Mouse (Mus musculus): ENCODE data around the gene Snx1.

Snx1 gene

GRCm38 (mm10) chr9:66084171-66084570, 42.2 kb downstream of the Snx1 start:
- no peak for DNase-seq

- no peak for DNase-seq
These were observed 44.4 kb downstream of the Snx1 start for GRCm38 (mm10) chr9:66081999-66082398.

- no peak for DNase-seq
These were observed 45.5 kb downstream of the Snx1 start for GRCm38 (mm10) chr9:66080804-66081459.

DNA sequence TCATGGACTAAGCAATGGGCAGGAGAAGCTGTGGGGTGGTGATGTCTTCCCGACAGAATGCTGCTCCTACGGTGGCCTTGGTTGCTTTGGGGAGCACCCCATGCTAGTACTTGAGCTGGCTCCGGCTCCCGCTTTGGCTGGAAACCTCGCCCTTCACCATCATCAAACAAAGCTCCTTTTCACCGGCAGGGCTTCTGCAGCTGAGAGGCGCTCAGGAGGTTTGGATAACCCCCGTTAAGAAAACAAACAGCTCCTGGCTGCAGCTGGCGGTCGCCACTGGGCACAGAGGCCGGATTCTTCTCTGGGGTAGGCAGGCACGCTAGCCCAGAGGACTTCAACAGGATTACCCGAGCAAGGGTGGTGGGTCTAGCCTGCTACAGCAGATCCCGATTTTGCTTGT, 47.9 kb downstream of the Snx1 start:
- no peak for DNase-seq

GRCm38 (mm10) chr9:66078072-66078471, 48.3 kb downstream of the Snx1 start:
- no peak for DNase-seq

GRCm38 (mm10) chr9:66072754-66073153, 53.6 kb downstream of the Snx1 start:
- DNase-seq, result no peak

- DNase-seq, result no peak
These were observed 56.2 kb downstream of the Snx1 start for GRCm38 (mm10) chr9:66070151-66070550.

DNA sequence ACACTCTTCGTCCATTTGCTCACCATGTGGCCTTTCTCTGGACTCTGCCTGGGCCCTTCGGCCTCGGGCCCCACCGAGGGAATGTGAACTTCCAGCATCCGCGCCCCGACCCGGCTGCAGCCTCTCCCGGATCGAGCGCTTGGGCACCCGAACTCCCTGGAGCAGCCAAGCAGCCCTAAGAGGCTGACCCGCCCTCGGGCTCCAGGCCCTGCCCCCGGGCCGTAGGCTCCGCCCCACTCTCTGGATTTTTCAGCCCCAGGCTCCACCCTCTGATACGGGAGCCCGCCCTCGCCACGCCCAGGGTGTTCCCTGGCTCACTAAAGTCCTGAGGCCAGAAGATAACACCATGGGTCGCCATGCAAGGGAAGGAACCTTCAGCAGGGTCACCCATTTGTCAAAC, 56.8 kb downstream of the Snx1 start, which contains the start of gene Snx22:
TSS of gene Snx22 (minus strand) at position 137 of the 400 bp plus-strand sequence.
- peak; percentile 77 for DNase-seq

DNA sequence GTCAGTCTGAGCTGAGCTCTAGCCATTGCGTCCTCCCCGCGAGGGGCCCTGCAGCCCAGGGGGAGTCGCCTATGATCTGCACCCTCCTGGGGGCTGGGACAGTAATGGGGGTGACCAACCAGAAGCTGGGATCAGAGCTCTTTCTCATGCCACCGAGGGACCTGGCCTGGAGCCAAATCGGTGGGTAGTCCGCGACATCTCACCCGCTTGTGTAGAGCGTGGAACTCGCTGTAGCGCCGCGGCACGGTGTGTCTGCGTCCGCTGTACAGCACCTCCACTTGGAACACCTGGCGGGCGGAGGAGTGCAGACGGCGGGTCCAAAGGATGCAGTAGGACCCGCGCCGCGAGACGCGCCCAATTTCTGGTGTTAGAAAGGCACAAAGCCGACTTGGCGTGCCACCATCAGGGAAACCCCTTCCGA, 57.4 kb downstream of the Snx1 start:
- DNase-seq, result no peak

DNA sequence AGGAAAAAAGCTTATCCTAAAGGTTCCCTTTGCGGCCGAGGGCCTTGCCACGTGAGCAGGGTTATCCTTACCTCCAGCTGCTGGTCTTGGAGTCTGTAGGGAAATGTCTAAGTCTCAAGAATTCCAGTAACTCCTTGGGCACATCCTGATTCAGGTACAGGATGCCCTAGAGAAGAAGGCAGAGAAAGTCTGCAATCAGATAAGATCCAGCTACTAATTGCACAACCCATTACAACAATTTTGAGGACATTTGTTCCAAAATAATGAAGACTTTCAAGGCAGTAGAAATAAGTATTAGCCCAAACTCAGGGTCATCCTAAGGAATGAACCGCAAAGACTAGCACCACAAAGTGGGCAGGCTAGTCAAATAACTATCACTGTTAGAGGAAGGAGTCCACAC, 58.3 kb downstream of the Snx1 start:
- no peak for DNase-seq

DNA sequence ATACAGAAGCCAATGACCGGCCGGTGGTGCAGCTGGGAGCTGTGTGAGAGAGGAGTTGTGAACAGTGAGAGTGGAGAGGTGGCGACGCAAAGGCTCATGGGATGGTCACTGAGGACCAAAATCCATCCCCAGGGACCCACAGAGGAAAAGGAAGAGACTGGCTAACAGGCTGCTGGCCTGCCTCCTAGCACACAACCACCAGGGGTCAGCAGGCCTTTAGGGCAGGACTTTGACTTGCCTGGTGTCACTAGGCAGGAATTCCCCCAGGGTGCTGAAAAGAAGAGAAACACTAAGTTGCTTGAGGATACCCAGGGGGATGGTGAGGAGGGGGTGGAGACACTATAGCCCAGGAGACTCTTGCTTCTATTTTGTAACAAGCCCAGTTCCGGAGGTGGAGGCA, 58.8 kb downstream of the Snx1 start:
- peak; percentile 39 for DNase-seq

DNA sequence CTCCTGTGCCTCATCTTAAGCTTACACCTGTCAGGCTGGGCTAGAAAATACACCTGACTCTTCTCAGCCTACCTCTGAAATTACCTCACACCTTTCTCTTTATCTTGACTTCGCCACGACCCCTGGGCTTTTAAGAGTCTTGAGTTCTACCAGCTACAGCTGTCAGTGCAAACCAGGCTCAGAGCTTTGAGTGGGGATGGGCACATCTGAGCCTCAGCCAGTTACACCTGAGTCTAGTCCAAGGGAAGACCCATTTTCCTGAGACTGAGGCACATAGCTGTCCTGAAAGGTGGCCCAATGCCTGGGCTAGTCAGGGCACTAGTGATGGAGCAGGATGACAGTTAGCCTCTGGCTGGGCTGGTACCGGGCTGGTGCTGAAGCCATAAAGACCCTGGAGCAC, 59.6 kb downstream of the Snx1 start:
- no peak for DNase-seq

DNA sequence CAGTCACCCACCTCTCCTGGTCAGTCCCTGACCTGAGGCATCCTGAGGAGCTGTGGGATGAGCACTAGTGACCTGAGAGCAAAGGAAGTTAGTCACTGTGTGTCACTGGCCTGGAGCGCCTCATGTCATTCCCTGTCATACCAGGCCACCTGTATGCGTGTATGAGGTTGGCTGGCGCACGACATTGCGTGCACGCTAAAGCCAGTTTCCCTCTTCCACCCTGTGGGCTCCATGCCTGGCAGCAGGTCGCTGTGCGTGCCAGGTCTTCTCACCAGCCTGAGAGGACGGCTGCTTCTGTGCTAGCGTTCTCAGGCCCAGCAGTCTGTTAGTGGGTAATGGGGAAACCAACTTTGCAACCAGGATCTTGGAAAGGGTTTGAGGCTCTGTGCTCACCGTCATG, 62.1 kb downstream of the Snx1 start:
- DNase-seq, result no peak

DNA sequence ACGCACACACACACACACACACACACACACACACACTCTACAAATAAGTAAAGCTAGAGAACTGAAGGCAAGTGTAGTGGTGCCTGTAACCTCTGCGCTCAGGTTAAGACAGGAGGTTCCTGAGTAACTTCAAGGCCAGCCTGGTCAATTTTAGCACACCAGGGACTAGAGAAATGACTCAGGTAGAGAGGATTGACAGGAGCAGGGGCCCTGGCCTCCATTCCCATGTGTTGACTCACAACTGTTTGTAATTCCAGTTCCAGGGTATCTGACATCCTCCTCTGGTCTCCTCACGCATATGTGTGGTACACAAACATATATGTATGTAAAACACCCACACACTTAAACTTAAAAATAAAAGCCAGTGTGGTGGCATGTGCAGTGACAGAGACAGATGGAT, 62.9 kb downstream of the Snx1 start:
- no peak for DNase-seq

GRCm38 (mm10) chr9:66061656-66062055, 64.7 kb downstream of the Snx1 start:
- no peak for DNase-seq

- DNase-seq, result no peak
These were observed 65.4 kb downstream of the Snx1 start for GRCm38 (mm10) chr9:66060986-66061385.

GRCm38 (mm10) chr9:66060308-66060647, 66.1 kb downstream of the Snx1 start:
- DNase-seq, result no peak

DNA sequence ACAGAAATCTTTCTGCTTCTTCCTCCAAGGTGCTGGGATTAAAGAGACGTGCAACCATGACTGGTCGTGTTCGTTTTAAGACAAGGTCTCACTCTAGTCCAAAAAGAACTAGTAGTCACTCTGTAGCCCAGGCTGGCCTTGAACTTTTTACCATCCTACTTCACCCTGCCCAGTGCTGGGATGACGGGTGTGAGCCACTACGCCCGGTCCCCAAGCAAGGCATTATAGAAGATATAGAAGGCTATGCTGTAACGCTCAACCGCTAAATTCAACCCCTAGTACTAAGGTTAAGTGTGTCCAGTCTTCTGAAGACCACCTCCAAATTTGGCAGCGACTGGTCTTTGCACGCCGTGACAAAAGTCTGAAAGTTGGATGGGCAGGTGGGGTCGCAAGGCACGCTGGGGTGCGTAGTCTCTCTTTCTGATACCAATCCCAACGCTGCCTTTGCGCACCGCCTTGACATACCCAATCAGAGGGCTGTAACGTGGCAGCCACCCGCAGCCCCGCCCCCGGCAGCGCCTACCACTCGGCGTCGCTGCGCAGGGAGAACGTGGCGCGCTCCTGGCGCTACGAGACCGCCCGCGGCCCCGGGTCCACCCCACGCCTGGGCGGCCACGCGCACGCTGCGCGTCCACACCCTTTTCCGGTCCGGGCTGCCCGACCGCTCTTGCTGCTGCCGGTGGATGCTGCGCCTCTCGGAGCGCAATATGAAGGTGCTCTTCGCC, 66.6 kb downstream of the Snx1 start, which contains the start of gene Ppib:
TSS of gene Ppib (plus strand) at position 640 of the 725 bp plus-strand sequence.
- DNase-seq, result peak; percentile 98

DNA sequence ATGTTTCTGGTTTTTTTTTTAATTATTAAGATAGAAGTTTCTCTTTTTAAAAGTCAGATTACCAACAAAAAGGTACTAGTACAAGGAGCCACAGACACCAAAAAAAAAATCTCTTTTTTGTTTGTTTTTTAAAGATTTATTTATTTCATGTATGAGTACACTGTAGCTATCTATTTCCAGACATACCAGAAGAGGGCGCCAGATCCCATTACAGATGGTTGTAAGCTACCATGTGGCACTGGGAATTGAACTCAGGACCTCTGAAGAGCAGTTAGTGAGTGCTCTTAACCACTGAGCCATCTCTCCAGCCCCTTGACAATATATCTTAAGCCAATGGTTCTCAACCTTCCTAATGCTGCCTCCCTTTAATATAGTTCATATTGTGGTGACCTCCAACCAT, 72.8 kb downstream of the Snx1 start:
- DNase-seq, result no peak

- no peak for DNase-seq
These were observed 73.7 kb downstream of the Snx1 start for GRCm38 (mm10) chr9:66052731-66053130.

- DNase-seq, result no peak
These were observed 74.9 kb downstream of the Snx1 start for GRCm38 (mm10) chr9:66051493-66051892.

DNA sequence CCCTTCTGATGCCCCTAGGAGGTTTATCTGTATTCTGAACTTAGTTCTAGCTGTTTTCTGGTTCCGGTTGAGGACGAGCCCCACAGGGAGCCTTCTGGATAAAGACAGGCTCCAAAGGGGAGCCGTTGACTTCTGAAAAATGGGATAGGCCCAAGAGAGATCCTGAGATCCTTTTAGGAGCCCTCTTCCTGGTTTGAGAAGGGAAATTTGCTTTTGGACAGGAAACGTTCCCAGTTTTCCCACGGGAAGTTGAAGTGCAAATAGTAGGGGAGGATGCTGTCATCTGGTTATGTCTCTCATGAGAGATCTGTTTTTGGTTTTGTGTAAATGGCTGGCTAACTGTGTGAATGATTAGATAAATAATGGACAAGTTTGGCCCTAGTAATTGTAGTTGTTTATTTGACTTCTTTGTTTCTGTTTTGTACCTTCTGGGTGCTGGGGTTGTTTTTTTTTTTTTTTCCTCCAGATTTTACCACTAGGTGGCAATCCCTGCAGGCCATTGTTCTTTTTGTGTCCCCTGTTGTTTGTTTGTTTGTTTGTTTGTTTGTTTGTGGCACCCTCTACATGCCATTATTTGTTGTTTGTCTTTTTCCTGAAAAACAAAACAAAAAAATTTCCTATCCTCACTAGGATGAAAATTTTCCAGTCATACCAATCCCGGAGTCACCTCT, 76.3 kb downstream of the Snx1 start:
- no peak for DNase-seq

DNA sequence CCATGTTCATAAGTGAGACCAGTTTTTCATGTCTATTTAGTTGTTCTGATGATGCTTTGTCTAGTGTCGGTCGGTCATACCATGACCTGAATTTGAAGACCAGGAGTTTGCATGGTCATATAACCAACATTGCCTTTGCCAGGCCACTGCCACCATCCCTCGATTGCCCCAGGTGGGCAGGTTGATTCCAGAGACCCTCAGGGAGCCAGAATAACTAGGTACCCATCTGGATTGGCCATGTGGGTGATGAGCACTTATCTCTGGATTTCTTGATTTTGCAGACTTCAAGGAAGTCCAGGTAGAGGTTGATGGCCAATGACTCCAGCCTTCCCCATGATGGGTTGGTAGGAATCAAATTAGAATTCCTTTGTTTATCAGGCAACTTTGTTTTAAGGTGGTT, 83.1 kb downstream of the Snx1 start:
- DNase-seq, result no peak

- no peak for DNase-seq
These were observed 84.1 kb downstream of the Snx1 start for GRCm38 (mm10) chr9:66042331-66042730.

Data from layer of hippocampus, adult 9-11 months (tissue).